Mouse (Mus musculus): ENCODE measurements around the gene Fmnl2. TPM values are rescaled to one million over a fixed set of nuclear protein-coding genes. Genes with fewer than 3 reads are reported as not detected.

The Fmnl2 gene
- polyA plus RNA-seq, 1 experiment from 2014 or later = 9.0 TPM

- H3K36me3 ChIP-seq (ENCODE audit: control insufficient read depth, insufficient read depth, low read length) = peaks cover 6% of the 10 kb centered on the region
- H3K9me3 ChIP-seq (ENCODE audit: control insufficient read depth, low read length) = no peaks in the 10 kb centered on the region
- WGBS = 89% methylated on average over 11 of the region's 11 CpGs
Measured at GRCm38 (mm10) chr2:53101885-53102740, 244.5 kb downstream of the Fmnl2 start.

GRCm38 (mm10) chr2:53102901-53103300, 245.2 kb downstream of the Fmnl2 start:
- H3K27ac ChIP-seq (ENCODE audit: low read depth, low read length) = no peak overlapping the region
- no peak overlapping the region for H3K9ac ChIP-seq (ENCODE audit: low read depth, low read length)
- 93% methylated on average over 2 of the region's 2 CpGs for WGBS
- no peaks in the 10 kb centered on the region for H3K27me3 ChIP-seq (replicated peaks; ENCODE audit: control insufficient read depth, insufficient read depth, low read length)
- no peaks in the 10 kb centered on the region for H3K9me3 ChIP-seq (ENCODE audit: control insufficient read depth, low read length)
- H3K4me2 ChIP-seq (ENCODE audit: low read length) = no peak overlapping the region
- peaks cover 9% of the 10 kb centered on the region for H3K36me3 ChIP-seq (ENCODE audit: control insufficient read depth, insufficient read depth, low read length)
- ATAC-seq = no peak
- no peaks in the 10 kb centered on the region for H3K4me1 ChIP-seq (ENCODE audit: control insufficient read depth, insufficient read depth, low read depth, low read length)
- H3K4me3 ChIP-seq (ENCODE audit: low read length) = no peak overlapping the region

More at GRCm38 (mm10) chr2:53101885-53102740, 244.5 kb downstream of the Fmnl2 start:
- Histone ChIP-seq H3K4me1 (ENCODE audit: control insufficient read depth, insufficient read depth, low read depth, low read length) (no peaks in the 10 kb centered on the region), H3K9ac (ENCODE audit: low read depth, low read length) (no peak overlapping the region), H3K27ac (ENCODE audit: low read depth, low read length) (no peak overlapping the region), H3K4me2 (ENCODE audit: low read length) (no peak overlapping the region), H3K4me3 (ENCODE audit: low read length) (no peak overlapping the region), H3K27me3 (replicated peaks; ENCODE audit: control insufficient read depth, insufficient read depth, low read length) (no peaks in the 10 kb centered on the region)
- ATAC-seq = no peak

- Histone ChIP-seq H3K4me3 (ENCODE audit: low read length) (no peak overlapping the region), H3K9me3 (ENCODE audit: control insufficient read depth, low read length) (no peaks in the 10 kb centered on the region), H3K4me2 (ENCODE audit: low read length) (no peak overlapping the region), H3K36me3 (ENCODE audit: control insufficient read depth, insufficient read depth, low read length) (peaks cover 10% of the 10 kb centered on the region), H3K4me1 (ENCODE audit: control insufficient read depth, insufficient read depth, low read depth, low read length) (no peaks in the 10 kb centered on the region), H3K27ac (ENCODE audit: low read depth, low read length) (no peak overlapping the region), H3K27me3 (replicated peaks; ENCODE audit: control insufficient read depth, insufficient read depth, low read length) (no peaks in the 10 kb centered on the region), H3K9ac (ENCODE audit: low read depth, low read length) (no peak overlapping the region)
- ATAC-seq = no peak
- WGBS = 95% methylated on average over 10 of the region's 10 CpGs
Measured at GRCm38 (mm10) chr2:53105408-53105807, 247.7 kb downstream of the Fmnl2 start.

- no peak overlapping the region for H3K4me2 ChIP-seq (ENCODE audit: low read length)
- WGBS = 79% methylated on average over 7 of the region's 7 CpGs
- ATAC-seq = no peak
- H3K36me3 ChIP-seq (ENCODE audit: control insufficient read depth, insufficient read depth, low read length) = peaks cover 12% of the 10 kb centered on the region
- no peaks in the 10 kb centered on the region for H3K27me3 ChIP-seq (replicated peaks; ENCODE audit: control insufficient read depth, insufficient read depth, low read length)
- H3K4me3 ChIP-seq (ENCODE audit: low read length) = no peak overlapping the region
- H3K4me1 ChIP-seq (ENCODE audit: control insufficient read depth, insufficient read depth, low read depth, low read length) = no peaks in the 10 kb centered on the region
- H3K9me3 ChIP-seq (ENCODE audit: control insufficient read depth, low read length) = no peaks in the 10 kb centered on the region
- no peak overlapping the region for H3K27ac ChIP-seq (ENCODE audit: low read depth, low read length)
- H3K9ac ChIP-seq (ENCODE audit: low read depth, low read length) = no peak overlapping the region
Measured at GRCm38 (mm10) chr2:53106056-53106455, 248.4 kb downstream of the Fmnl2 start.

- Histone ChIP-seq H3K4me2 (ENCODE audit: low read length) (no peak overlapping the region), H3K9ac (ENCODE audit: low read depth, low read length) (no peak overlapping the region), H3K27ac (ENCODE audit: low read depth, low read length) (no peak overlapping the region), H3K4me3 (ENCODE audit: low read length) (no peak overlapping the region), H3K27me3 (replicated peaks; ENCODE audit: control insufficient read depth, insufficient read depth, low read length) (no peaks in the 10 kb centered on the region), H3K36me3 (ENCODE audit: control insufficient read depth, insufficient read depth, low read length) (peaks cover 12% of the 10 kb centered on the region), H3K4me1 (ENCODE audit: control insufficient read depth, insufficient read depth, low read depth, low read length) (no peaks in the 10 kb centered on the region), H3K9me3 (ENCODE audit: control insufficient read depth, low read length) (no peaks in the 10 kb centered on the region)
- ATAC-seq = peak; percentile 22; the same call in 1 of the 2 replicates
- WGBS = 88% methylated on average over 8 of the region's 8 CpGs
Measured at GRCm38 (mm10) chr2:53106472-53106871, 248.8 kb downstream of the Fmnl2 start.

- H3K9ac ChIP-seq (ENCODE audit: low read depth, low read length) = no peak overlapping the region
- no peak for ATAC-seq
- H3K4me2 ChIP-seq (ENCODE audit: low read length) = no peak overlapping the region
- no peak overlapping the region for H3K27ac ChIP-seq (ENCODE audit: low read depth, low read length)
- peaks cover 12% of the 10 kb centered on the region for H3K36me3 ChIP-seq (ENCODE audit: control insufficient read depth, insufficient read depth, low read length)
- WGBS = 76% methylated on average over 5 of the region's 5 CpGs
- H3K9me3 ChIP-seq (ENCODE audit: control insufficient read depth, low read length) = no peaks in the 10 kb centered on the region
- H3K4me1 ChIP-seq (ENCODE audit: control insufficient read depth, insufficient read depth, low read depth, low read length) = no peaks in the 10 kb centered on the region
- no peaks in the 10 kb centered on the region for H3K27me3 ChIP-seq (replicated peaks; ENCODE audit: control insufficient read depth, insufficient read depth, low read length)
- no peak overlapping the region for H3K4me3 ChIP-seq (ENCODE audit: low read length)
Measured at GRCm38 (mm10) chr2:53108547-53108946, 250.9 kb downstream of the Fmnl2 start.

- H3K27ac ChIP-seq (ENCODE audit: low read depth, low read length) = no peak overlapping the region
- no peaks in the 10 kb centered on the region for H3K4me1 ChIP-seq (ENCODE audit: control insufficient read depth, insufficient read depth, low read depth, low read length)
- H3K9me3 ChIP-seq (ENCODE audit: control insufficient read depth, low read length) = no peaks in the 10 kb centered on the region
- H3K36me3 ChIP-seq (ENCODE audit: control insufficient read depth, insufficient read depth, low read length) = peaks cover 32% of the 10 kb centered on the region
- 70% methylated on average over 5 of the region's 5 CpGs for WGBS
- no peak overlapping the region for H3K4me3 ChIP-seq (ENCODE audit: low read length)
- no peak overlapping the region for H3K4me2 ChIP-seq (ENCODE audit: low read length)
- H3K27me3 ChIP-seq (replicated peaks; ENCODE audit: control insufficient read depth, insufficient read depth, low read length) = no peaks in the 10 kb centered on the region
- no peak overlapping the region for H3K9ac ChIP-seq (ENCODE audit: low read depth, low read length)
- no peak for ATAC-seq
Measured at GRCm38 (mm10) chr2:53121797-53122196, 264.1 kb downstream of the Fmnl2 start.

GRCm38 (mm10) chr2:53125998-53126397, 268.3 kb downstream of the Fmnl2 start:
- Histone ChIP-seq H3K4me3 (ENCODE audit: low read length) (no peak overlapping the region), H3K4me1 (ENCODE audit: control insufficient read depth, insufficient read depth, low read depth, low read length) (no peaks in the 10 kb centered on the region), H3K36me3 (ENCODE audit: control insufficient read depth, insufficient read depth, low read length) (peaks cover 26% of the 10 kb centered on the region), H3K27ac (ENCODE audit: low read depth, low read length) (no peak overlapping the region), H3K9ac (ENCODE audit: low read depth, low read length) (no peak overlapping the region), H3K9me3 (ENCODE audit: control insufficient read depth, low read length) (no peaks in the 10 kb centered on the region), H3K27me3 (replicated peaks; ENCODE audit: control insufficient read depth, insufficient read depth, low read length) (no peaks in the 10 kb centered on the region), H3K4me2 (ENCODE audit: low read length) (no peak overlapping the region)
- ATAC-seq = no peak
- 86% methylated on average over 3 of the region's 3 CpGs for WGBS

GRCm38 (mm10) chr2:53129070-53129469, 271.4 kb downstream of the Fmnl2 start:
- Histone ChIP-seq H3K4me2 (ENCODE audit: low read length) (no peak overlapping the region), H3K9me3 (ENCODE audit: control insufficient read depth, low read length) (no peaks in the 10 kb centered on the region), H3K27ac (ENCODE audit: low read depth, low read length) (no peak overlapping the region), H3K27me3 (replicated peaks; ENCODE audit: control insufficient read depth, insufficient read depth, low read length) (no peaks in the 10 kb centered on the region), H3K36me3 (ENCODE audit: control insufficient read depth, insufficient read depth, low read length) (peaks cover 25% of the 10 kb centered on the region), H3K4me1 (ENCODE audit: control insufficient read depth, insufficient read depth, low read depth, low read length) (no peaks in the 10 kb centered on the region), H3K4me3 (ENCODE audit: low read length) (no peak overlapping the region), H3K9ac (ENCODE audit: low read depth, low read length) (no peak overlapping the region)
- WGBS = 90% methylated on average over 6 of the region's 6 CpGs
- no peak for ATAC-seq

Measured in hindbrain, embryonic 16.5 days (tissue).